Mouse (Mus musculus): ENCODE results near the gene Misp. TPM values are rescaled to one million over a fixed set of nuclear protein-coding genes. Genes with fewer than 3 reads are reported as not detected.

The Misp gene
- total and polyA plus RNA-seq, 3 experiments = not detected

DNA sequence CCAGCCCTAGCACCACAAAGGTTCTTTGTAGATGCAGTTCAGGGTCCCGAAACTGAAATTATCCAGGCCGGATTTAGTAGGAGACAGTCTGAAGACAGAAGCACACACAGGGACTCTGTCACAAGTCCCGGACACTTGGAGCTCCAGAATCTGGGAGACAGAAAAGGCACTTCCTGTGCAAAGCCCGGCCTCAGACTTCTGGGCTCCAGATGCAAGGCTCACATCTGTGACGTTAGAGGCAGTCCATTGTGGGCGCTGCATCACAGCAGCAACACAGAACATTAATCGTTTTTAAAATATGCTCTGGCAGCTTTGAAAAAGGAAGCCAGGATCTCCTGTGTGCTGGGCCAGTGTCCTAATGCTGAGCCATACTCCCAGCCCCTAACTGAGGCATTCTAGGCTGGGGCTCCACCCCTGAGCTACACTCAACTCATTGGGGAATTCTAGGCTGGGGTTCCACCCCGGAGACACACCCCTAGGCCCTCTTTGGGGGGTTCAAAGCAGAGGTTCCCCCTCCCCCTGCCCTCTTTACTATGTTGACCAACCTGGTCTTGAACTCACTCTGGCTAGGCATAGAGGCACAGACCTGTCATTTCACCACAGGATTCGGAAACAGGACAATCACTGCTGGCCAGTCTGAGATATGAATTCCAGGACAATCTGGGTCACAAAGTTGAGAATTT is 31.5 kb downstream of the Misp start:
- dilution Hi-C loops (cut with MboI; ENCODE audit: extremely low pct_ligation_motif_present, extremely low pct_unique_long_range_greater_than_20kb, low sequenced_read_pairs) = no loop called here
- H3K27me3 ChIP-seq (replicated peaks) = no peaks in the 10 kb centered on the region
- peak overlapping the region; percentile 96 for H3K27ac ChIP-seq (ENCODE audit: insufficient read depth, low read depth)
- TF ChIP-seq CHD2 (IDR thresholded peaks at IDR 0.05; ENCODE audit: low read length) (peak; percentile 63), TCF12 (IDR thresholded peaks at IDR 0.05; ENCODE audit: low read depth, low read length) (peak; percentile 45; the same call in 1 of the 2 replicates), KAT2A (IDR thresholded peaks at IDR 0.05; ENCODE audit: insufficient replicate concordance, low read length) (no peak), NRF1 (IDR thresholded peaks at IDR 0.05; ENCODE audit: low read depth, low read length) (0 out of 2 replicates have a peak, but pooled peaks have one; percentile 13), NELFE (IDR thresholded peaks at IDR 0.05; ENCODE audit: low read depth, low read length) (0 out of 2 replicates have a peak, but pooled peaks have one; percentile 27), E2F4 (IDR thresholded peaks at IDR 0.05; ENCODE audit: insufficient replicate concordance, low read depth, low read length) (no peak), POLR2A (IDR thresholded peaks at IDR 0.05; ENCODE audit: low read depth, low read length) (0 out of 2 replicates have a peak, but pooled peaks have one; percentile 34)
- H3K79me2 ChIP-seq (replicated peaks; ENCODE audit: control insufficient read depth, extremely low read depth, insufficient read depth, poor library complexity, severe bottlenecking) = peaks cover 27% of the 10 kb centered on the region
- in situ Hi-C loops (cut with MboI; ENCODE audit: low pct_ligation_motif_present, low pct_unique_long_range_greater_than_20kb, low sequenced_read_pairs) = no loop called here
- no peaks in the 10 kb centered on the region for H3K9me3 ChIP-seq (replicated peaks; ENCODE audit: low read length)
- peaks cover 10 to 18% of the 10 kb centered on the region in 2 experiments for H3K36me3 ChIP-seq (replicated peaks in 1 of 2; ENCODE audit: control insufficient read depth in 1 of 2, insufficient read depth in 1 of 2, low read length in 1 of 2)
- peak overlapping the region; percentile 84 for H3K4me2 ChIP-seq (ENCODE audit: insufficient read depth, low read depth, poor library complexity, severe bottlenecking)
- no peak for DNase-seq (ENCODE audit: extremely low read depth)
- peaks cover 12 to 44% of the 10 kb centered on the region in 2 experiments for H3K4me1 ChIP-seq (ENCODE audit: control insufficient read depth in 1 of 2, insufficient read depth in 2 of 2)
- H3K4me3 ChIP-seq (replicated peaks in 1 of 3; ENCODE audit: low read depth in 2 of 3, low read length in 2 of 3, poor library complexity in 1 of 3) = peak overlapping the region; percentile 51 to 90 (median 58)
- peak overlapping the region; percentile 97 for H3K9ac ChIP-seq (ENCODE audit: insufficient read depth, low read depth)

- Histone ChIP-seq H3K9me3 (replicated peaks; ENCODE audit: low read length) (no peaks in the 10 kb centered on the region), H3K9ac (ENCODE audit: insufficient read depth, low read depth) (peak overlapping the region; percentile 97), H3K79me2 (replicated peaks; ENCODE audit: control insufficient read depth, extremely low read depth, insufficient read depth, poor library complexity, severe bottlenecking) (peaks cover 33% of the 10 kb centered on the region), H3K4me1 (ENCODE audit: control insufficient read depth in 1 of 2, insufficient read depth in 2 of 2) (peaks cover 17 to 50% of the 10 kb centered on the region in 2 experiments), H3K4me2 (ENCODE audit: insufficient read depth, low read depth, poor library complexity, severe bottlenecking) (peak overlapping the region; percentile 84), H3K27me3 (replicated peaks) (no peaks in the 10 kb centered on the region), H3K27ac (ENCODE audit: insufficient read depth, low read depth) (peak overlapping the region; percentile 96), H3K4me3 (replicated peaks in 1 of 3; ENCODE audit: low read depth in 2 of 3, low read length in 2 of 3, poor library complexity in 1 of 3) (peak overlapping the region; percentile 51 to 90 (median 58)), H3K36me3 (replicated peaks in 1 of 2; ENCODE audit: control insufficient read depth in 1 of 2, insufficient read depth in 1 of 2, low read length in 1 of 2) (peaks cover 16 to 24% of the 10 kb centered on the region in 2 experiments)
- dilution Hi-C loops (cut with MboI; ENCODE audit: extremely low pct_ligation_motif_present, extremely low pct_unique_long_range_greater_than_20kb, low sequenced_read_pairs) (no loop called here), in situ Hi-C loops (cut with MboI; ENCODE audit: low pct_ligation_motif_present, low pct_unique_long_range_greater_than_20kb, low sequenced_read_pairs) (no loop called here)
- TF ChIP-seq BHLHE40 (IDR thresholded peaks at IDR 0.05; ENCODE audit: low read depth, low read length) = 0 out of 2 replicates have a peak, but pooled peaks have one; percentile 9
- TF ChIP-seq NRF1 (IDR thresholded peaks at IDR 0.05; ENCODE audit: low read depth, low read length) = 0 out of 2 replicates have a peak, but pooled peaks have one; percentile 12
- TF ChIP-seq ZNF384 (IDR thresholded peaks at IDR 0.05; ENCODE audit: low read depth, low read length) = no peak
- no peak for TF ChIP-seq CTCF (conservative IDR thresholded peaks at IDR 0.05 in 1 of 2, IDR thresholded peaks at IDR 0.05 in 1 of 2; ENCODE audit: low read depth in 2 of 2, low read length in 2 of 2)
- no peak for DNase-seq (ENCODE audit: extremely low read depth)
Measured at GRCm38 (mm10) chr10:79852827-79853226, 32.0 kb downstream of the Misp start.

- H3K4me1 ChIP-seq (ENCODE audit: control insufficient read depth in 1 of 2, insufficient read depth in 2 of 2) = peaks cover 19 to 56% of the 10 kb centered on the region in 2 experiments
- peak overlapping the region; percentile 97 for H3K9ac ChIP-seq (ENCODE audit: insufficient read depth, low read depth)
- in situ Hi-C loops (cut with MboI; ENCODE audit: low pct_ligation_motif_present, low pct_unique_long_range_greater_than_20kb, low sequenced_read_pairs) = no loop called here
- TF ChIP-seq ZMIZ1 (IDR thresholded peaks at IDR 0.05; ENCODE audit: low read depth, low read length) (peak; percentile 61), MAFK (IDR thresholded peaks at IDR 0.05; ENCODE audit: insufficient replicate concordance, low read length) (no peak), NELFE (IDR thresholded peaks at IDR 0.05; ENCODE audit: low read depth, low read length) (peak; percentile 22), ZNF384 (IDR thresholded peaks at IDR 0.05; ENCODE audit: low read depth, low read length) (peak; percentile 48; the same call in 1 of the 2 replicates)
- peak overlapping the region; percentile 96 for H3K27ac ChIP-seq (ENCODE audit: insufficient read depth, low read depth)
- peaks cover 38% of the 10 kb centered on the region for H3K79me2 ChIP-seq (replicated peaks; ENCODE audit: control insufficient read depth, extremely low read depth, insufficient read depth, poor library complexity, severe bottlenecking)
- DNase-seq (ENCODE audit: extremely low read depth) = peak; percentile 61
- dilution Hi-C loops (cut with MboI; ENCODE audit: extremely low pct_ligation_motif_present, extremely low pct_unique_long_range_greater_than_20kb, low sequenced_read_pairs) = no loop called here
- H3K27me3 ChIP-seq (replicated peaks) = no peaks in the 10 kb centered on the region
- peaks cover 22 to 29% of the 10 kb centered on the region in 2 experiments for H3K36me3 ChIP-seq (replicated peaks in 1 of 2; ENCODE audit: control insufficient read depth in 1 of 2, insufficient read depth in 1 of 2, low read length in 1 of 2)
- H3K4me3 ChIP-seq (replicated peaks in 1 of 3; ENCODE audit: low read depth in 2 of 3, low read length in 2 of 3, poor library complexity in 1 of 3) = peak overlapping the region; percentile 51 to 90 (median 58)
- no peaks in the 10 kb centered on the region for H3K9me3 ChIP-seq (replicated peaks; ENCODE audit: low read length)
- peak overlapping the region; percentile 84 for H3K4me2 ChIP-seq (ENCODE audit: insufficient read depth, low read depth, poor library complexity, severe bottlenecking)
Measured at GRCm38 (mm10) chr10:79853392-79853791, 32.6 kb downstream of the Misp start.

All from CH12.LX (cell line).